Mouse (Mus musculus): ENCODE data around the gene Pdss2. TPM values are rescaled to one million over a fixed set of nuclear protein-coding genes. Genes with fewer than 3 reads are reported as not detected.
A peak's percentile ranks its signal among the peaks of the same experiment; 100 is the strongest.

Gene Pdss2
- polyA plus RNA-seq, 1 experiment from 2014 or later: 13.9 TPM

- 42% methylated on average over 4 of the region's 4 CpGs for WGBS
- Histone ChIP-seq H3K27ac (ENCODE audit: low read length) (no peak overlapping the region), H3K9ac (ENCODE audit: low read length) (no peak overlapping the region), H3K36me3 (ENCODE audit: control insufficient read depth, insufficient read depth) (no peaks in the 10 kb centered on the region), H3K4me2 (ENCODE audit: low read depth, low read length) (no peak overlapping the region), H3K4me1 (ENCODE audit: control insufficient read depth, insufficient read depth, low read length) (no peaks in the 10 kb centered on the region), H3K4me3 (ENCODE audit: low read length) (no peak overlapping the region), H3K9me3 (replicated peaks; ENCODE audit: control insufficient read depth, low read length) (no peaks in the 10 kb centered on the region), H3K27me3 (ENCODE audit: control insufficient read depth, insufficient read depth, low read length) (no peaks in the 10 kb centered on the region)
- no peak for ATAC-seq (replicated peaks; ENCODE audit: extremely low read depth, insufficient read depth, low FRiP score)
Measured at GRCm38 (mm10) chr10:43234522-43234921, 13.2 kb downstream of the Pdss2 start.

DNA sequence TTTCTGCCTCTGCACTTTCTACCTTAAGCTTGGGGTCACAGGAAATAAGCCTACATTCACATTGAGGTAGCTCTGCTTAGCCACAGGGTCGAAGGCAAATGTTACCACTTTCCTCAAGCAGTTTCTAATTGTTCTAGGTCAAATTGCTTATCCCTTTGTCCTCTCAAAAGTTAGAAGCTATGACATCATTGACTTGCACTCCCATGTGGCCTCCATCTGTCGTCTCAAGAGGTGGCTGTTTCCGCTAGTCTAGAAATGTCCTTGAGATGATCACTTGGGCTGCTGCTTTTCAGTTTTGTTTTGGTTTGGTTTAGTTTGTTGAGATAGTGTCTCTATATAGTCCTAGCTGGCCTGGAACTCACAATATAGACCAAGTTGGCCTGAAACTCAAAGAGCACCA is 13.7 kb downstream of the Pdss2 start:
- H3K4me1 ChIP-seq (ENCODE audit: control insufficient read depth, insufficient read depth, low read length): no peaks in the 10 kb centered on the region
- H3K27me3 ChIP-seq (ENCODE audit: control insufficient read depth, insufficient read depth, low read length): no peaks in the 10 kb centered on the region

GRCm38 (mm10) chr10:43235758-43236669 is 14.7 kb downstream of the Pdss2 start:
- no peaks in the 10 kb centered on the region for H3K27me3 ChIP-seq (ENCODE audit: control insufficient read depth, insufficient read depth, low read length)
- ATAC-seq (replicated peaks; ENCODE audit: extremely low read depth, insufficient read depth, low FRiP score): no peak

More for the DNA sequence above, 13.7 kb downstream of the Pdss2 start:
- no peak for ATAC-seq (replicated peaks; ENCODE audit: extremely low read depth, insufficient read depth, low FRiP score)
- 76% methylated on average over 3 of the region's 3 CpGs for WGBS
- Histone ChIP-seq H3K9me3 (replicated peaks; ENCODE audit: control insufficient read depth, low read length) (0 out of 2 replicates have a peak, but pooled peaks cover 1% of the 10 kb centered on the region), H3K36me3 (ENCODE audit: control insufficient read depth, insufficient read depth) (no peaks in the 10 kb centered on the region), H3K9ac (ENCODE audit: low read length) (no peak overlapping the region), H3K27ac (ENCODE audit: low read length) (no peak overlapping the region), H3K4me3 (ENCODE audit: low read length) (no peak overlapping the region), H3K4me2 (ENCODE audit: low read depth, low read length) (no peak overlapping the region)

GRCm38 (mm10) chr10:43242215-43242614 is 20.9 kb downstream of the Pdss2 start:
- 92% methylated on average over 8 of the region's 8 CpGs for WGBS
- Histone ChIP-seq H3K9me3 (replicated peaks; ENCODE audit: control insufficient read depth, low read length) (0 out of 2 replicates have a peak, but pooled peaks cover 2% of the 10 kb centered on the region), H3K36me3 (ENCODE audit: control insufficient read depth, insufficient read depth) (no peaks in the 10 kb centered on the region), H3K4me2 (ENCODE audit: low read depth, low read length) (no peak overlapping the region), H3K27me3 (ENCODE audit: control insufficient read depth, insufficient read depth, low read length) (no peaks in the 10 kb centered on the region), H3K9ac (ENCODE audit: low read length) (no peak overlapping the region), H3K4me3 (ENCODE audit: low read length) (no peak overlapping the region), H3K4me1 (ENCODE audit: control insufficient read depth, insufficient read depth, low read length) (no peaks in the 10 kb centered on the region), H3K27ac (ENCODE audit: low read length) (no peak overlapping the region)
- ATAC-seq (replicated peaks; ENCODE audit: extremely low read depth, insufficient read depth, low FRiP score): no peak

More at GRCm38 (mm10) chr10:43235758-43236669, 14.7 kb downstream of the Pdss2 start:
- Histone ChIP-seq H3K9me3 (replicated peaks; ENCODE audit: control insufficient read depth, low read length) (0 out of 2 replicates have a peak, but pooled peaks cover 2% of the 10 kb centered on the region), H3K9ac (ENCODE audit: low read length) (no peak overlapping the region), H3K27ac (ENCODE audit: low read length) (no peak overlapping the region), H3K4me2 (ENCODE audit: low read depth, low read length) (no peak overlapping the region), H3K4me3 (ENCODE audit: low read length) (no peak overlapping the region), H3K36me3 (ENCODE audit: control insufficient read depth, insufficient read depth) (no peaks in the 10 kb centered on the region), H3K4me1 (ENCODE audit: control insufficient read depth, insufficient read depth, low read length) (no peaks in the 10 kb centered on the region)
- WGBS: 94% methylated on average over 5 of the region's 5 CpGs

- Histone ChIP-seq H3K9ac (ENCODE audit: low read length) (no peak overlapping the region), H3K4me3 (ENCODE audit: low read length) (no peak overlapping the region), H3K9me3 (replicated peaks; ENCODE audit: control insufficient read depth, low read length) (0 out of 2 replicates have a peak, but pooled peaks cover 2% of the 10 kb centered on the region), H3K4me2 (ENCODE audit: low read depth, low read length) (no peak overlapping the region), H3K4me1 (ENCODE audit: control insufficient read depth, insufficient read depth, low read length) (peaks cover 8% of the 10 kb centered on the region; the same call in 1 of the 2 replicates), H3K27ac (ENCODE audit: low read length) (no peak overlapping the region), H3K27me3 (ENCODE audit: control insufficient read depth, insufficient read depth, low read length) (no peaks in the 10 kb centered on the region), H3K36me3 (ENCODE audit: control insufficient read depth, insufficient read depth) (no peaks in the 10 kb centered on the region)
- 61% methylated on average over 3 of the region's 3 CpGs for WGBS
- no peak for ATAC-seq (replicated peaks; ENCODE audit: extremely low read depth, insufficient read depth, low FRiP score)
Measured at GRCm38 (mm10) chr10:43244262-43244806, 23.0 kb downstream of the Pdss2 start.

DNA sequence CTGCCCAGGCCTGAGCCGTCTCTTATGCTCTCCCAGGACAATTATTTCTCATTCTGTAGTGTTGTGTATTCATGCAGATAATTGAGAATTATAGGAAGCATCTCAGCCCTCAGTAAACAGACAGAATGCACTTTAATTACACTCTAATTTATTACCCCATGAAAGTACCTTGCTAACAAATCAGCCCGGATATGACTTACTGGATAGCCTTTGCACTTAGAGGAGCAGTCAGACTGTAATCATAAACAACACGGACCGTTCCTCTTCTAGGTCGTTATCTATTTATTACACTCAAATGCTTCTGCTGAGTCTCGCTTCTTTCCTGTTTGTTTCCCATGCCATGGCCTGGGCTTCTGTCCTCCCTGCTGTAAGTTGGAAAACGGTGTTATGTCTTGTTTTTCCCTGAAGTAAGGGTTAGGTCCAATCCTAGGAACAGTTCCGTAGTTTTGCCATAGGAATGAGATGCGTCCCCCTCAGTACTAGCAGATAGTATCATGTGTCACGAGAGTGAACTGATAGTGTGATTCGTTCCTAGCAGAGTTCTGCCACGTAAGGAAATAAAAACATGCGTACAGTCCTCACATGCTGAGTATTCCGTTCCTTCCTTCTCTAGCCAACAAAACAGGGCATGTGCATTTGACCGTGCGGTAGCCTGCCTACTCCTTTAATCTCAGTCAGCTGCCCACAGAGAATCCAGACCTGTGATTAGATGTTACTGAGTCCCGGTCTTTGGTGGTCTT is 24.3 kb downstream of the Pdss2 start:
- H3K27me3 ChIP-seq (ENCODE audit: control insufficient read depth, insufficient read depth, low read length): no peaks in the 10 kb centered on the region
- H3K4me3 ChIP-seq (ENCODE audit: low read length): no peak overlapping the region
- H3K9ac ChIP-seq (ENCODE audit: low read length): no peak overlapping the region
- no peak overlapping the region for H3K4me2 ChIP-seq (ENCODE audit: low read depth, low read length)
- H3K36me3 ChIP-seq (ENCODE audit: control insufficient read depth, insufficient read depth): no peaks in the 10 kb centered on the region
- WGBS: 50% methylated on average over 17 of the region's 17 CpGs
- H3K27ac ChIP-seq (ENCODE audit: low read length): no peak overlapping the region
- ATAC-seq (replicated peaks; ENCODE audit: extremely low read depth, insufficient read depth, low FRiP score): no peak
- H3K9me3 ChIP-seq (replicated peaks; ENCODE audit: control insufficient read depth, low read length): no peaks in the 10 kb centered on the region
- peaks cover 8% of the 10 kb centered on the region; the same call in 1 of the 2 replicates for H3K4me1 ChIP-seq (ENCODE audit: control insufficient read depth, insufficient read depth, low read length)

- H3K9me3 ChIP-seq (replicated peaks; ENCODE audit: control insufficient read depth, low read length): no peaks in the 10 kb centered on the region
- 42% methylated on average over 5 of the region's 5 CpGs for WGBS
- no peak for ATAC-seq (replicated peaks; ENCODE audit: extremely low read depth, insufficient read depth, low FRiP score)
- no peak overlapping the region for H3K4me3 ChIP-seq (ENCODE audit: low read length)
- no peak overlapping the region for H3K4me2 ChIP-seq (ENCODE audit: low read depth, low read length)
- no peaks in the 10 kb centered on the region for H3K27me3 ChIP-seq (ENCODE audit: control insufficient read depth, insufficient read depth, low read length)
- H3K4me1 ChIP-seq (ENCODE audit: control insufficient read depth, insufficient read depth, low read length): peaks cover 15% of the 10 kb centered on the region
- H3K9ac ChIP-seq (ENCODE audit: low read length): no peak overlapping the region
- H3K36me3 ChIP-seq (ENCODE audit: control insufficient read depth, insufficient read depth): no peaks in the 10 kb centered on the region
- H3K27ac ChIP-seq (ENCODE audit: low read length): peak overlapping the region; percentile 39; the same call in 1 of the 2 replicates
Measured at GRCm38 (mm10) chr10:43247994-43248393, 26.7 kb downstream of the Pdss2 start.

DNA sequence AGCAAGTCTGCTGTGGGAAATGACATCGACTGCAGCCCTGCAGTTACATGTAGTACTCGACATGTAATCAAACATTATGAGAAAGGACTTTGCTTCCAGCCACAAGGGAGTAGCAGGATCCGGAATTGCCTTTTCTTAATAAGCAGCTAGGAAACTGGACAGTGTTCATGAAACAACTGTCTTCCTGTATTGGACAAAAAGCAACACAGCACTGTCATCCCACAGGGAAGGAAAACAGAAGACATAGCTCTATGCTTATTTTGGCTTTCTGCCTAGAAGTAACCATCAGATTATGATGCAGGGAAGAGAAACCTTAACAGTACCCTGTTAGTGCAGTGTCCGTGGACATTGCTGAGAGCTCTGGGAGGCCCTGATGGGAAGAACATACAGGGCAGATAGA is 31.0 kb downstream of the Pdss2 start:
- WGBS: 32% methylated on average over 4 of the region's 4 CpGs
- Histone ChIP-seq H3K9me3 (replicated peaks; ENCODE audit: control insufficient read depth, low read length) (no peaks in the 10 kb centered on the region), H3K9ac (ENCODE audit: low read length) (no peak overlapping the region), H3K27ac (ENCODE audit: low read length) (no peak overlapping the region; the same call in 1 of the 2 replicates), H3K36me3 (ENCODE audit: control insufficient read depth, insufficient read depth) (no peaks in the 10 kb centered on the region), H3K4me1 (ENCODE audit: control insufficient read depth, insufficient read depth, low read length) (peaks cover 15% of the 10 kb centered on the region), H3K27me3 (ENCODE audit: control insufficient read depth, insufficient read depth, low read length) (no peaks in the 10 kb centered on the region), H3K4me2 (ENCODE audit: low read depth, low read length) (no peak overlapping the region), H3K4me3 (ENCODE audit: low read length) (no peak overlapping the region)
- peak; percentile 63 for ATAC-seq (replicated peaks; ENCODE audit: extremely low read depth, insufficient read depth, low FRiP score)
